Mouse (Mus musculus): ENCODE measurements around the gene Pard3.

Gene Pard3

GRCm38 (mm10) chr8:127087434-127087833 lies 23.7 kb downstream of the Pard3 start:
- DNase-seq (ENCODE audit: low read depth, low spot score): no peak

GRCm38 (mm10) chr8:127088372-127088771 lies 24.7 kb downstream of the Pard3 start:
- no peak for DNase-seq (ENCODE audit: low read depth, low spot score)

- DNase-seq (ENCODE audit: low read depth, low spot score): no peak
These were observed 25.3 kb downstream of the Pard3 start for GRCm38 (mm10) chr8:127089021-127089420.

GRCm38 (mm10) chr8:127090435-127090834 lies 26.7 kb downstream of the Pard3 start:
- no peak for DNase-seq (ENCODE audit: low read depth, low spot score)

GRCm38 (mm10) chr8:127091936-127092335 lies 28.2 kb downstream of the Pard3 start:
- DNase-seq (ENCODE audit: low read depth, low spot score): no peak

GRCm38 (mm10) chr8:127092383-127093112 lies 28.9 kb downstream of the Pard3 start:
- DNase-seq (ENCODE audit: low read depth, low spot score): no peak

- DNase-seq (ENCODE audit: low read depth, low spot score): no peak
These were observed 29.4 kb downstream of the Pard3 start for GRCm38 (mm10) chr8:127093113-127093426.

- no peak for DNase-seq (ENCODE audit: low read depth, low spot score)
These were observed 32.1 kb downstream of the Pard3 start for GRCm38 (mm10) chr8:127095763-127096162.

GRCm38 (mm10) chr8:127099439-127100090 lies 35.9 kb downstream of the Pard3 start:
- no peak for DNase-seq (ENCODE audit: low read depth, low spot score)

GRCm38 (mm10) chr8:127103256-127103655 lies 39.6 kb downstream of the Pard3 start:
- DNase-seq (ENCODE audit: low read depth, low spot score): no peak

GRCm38 (mm10) chr8:127104616-127105015 lies 40.9 kb downstream of the Pard3 start:
- no peak for DNase-seq (ENCODE audit: low read depth, low spot score)

GRCm38 (mm10) chr8:127107928-127108327 lies 44.2 kb downstream of the Pard3 start:
- DNase-seq (ENCODE audit: low read depth, low spot score): peak; percentile 42

- DNase-seq (ENCODE audit: low read depth, low spot score): no peak
These were observed 49.5 kb downstream of the Pard3 start for GRCm38 (mm10) chr8:127113209-127113608.

GRCm38 (mm10) chr8:127115837-127116236 lies 52.1 kb downstream of the Pard3 start:
- no peak for DNase-seq (ENCODE audit: low read depth, low spot score)

- no peak for DNase-seq (ENCODE audit: low read depth, low spot score)
These were observed 54.7 kb downstream of the Pard3 start for GRCm38 (mm10) chr8:127118373-127118861.

GRCm38 (mm10) chr8:127123391-127123790 lies 59.7 kb downstream of the Pard3 start:
- DNase-seq (ENCODE audit: low read depth, low spot score): no peak

GRCm38 (mm10) chr8:127124795-127125194 lies 61.1 kb downstream of the Pard3 start:
- peak; percentile 19 for DNase-seq (ENCODE audit: low read depth, low spot score)

GRCm38 (mm10) chr8:127125686-127126683 lies 62.3 kb downstream of the Pard3 start:
- no peak for DNase-seq (ENCODE audit: low read depth, low spot score)

- DNase-seq (ENCODE audit: low read depth, low spot score): peak; percentile 23
These were observed 65.2 kb downstream of the Pard3 start for GRCm38 (mm10) chr8:127128781-127129396.

GRCm38 (mm10) chr8:127134327-127134726 lies 70.6 kb downstream of the Pard3 start:
- DNase-seq (ENCODE audit: low read depth, low spot score): no peak

GRCm38 (mm10) chr8:127136201-127136600 lies 72.5 kb downstream of the Pard3 start:
- DNase-seq (ENCODE audit: low read depth, low spot score): no peak
